Mouse (Mus musculus) ES-E14 (cell line): ENCODE data around the gene Adgrl3.

Experiments
- CHD2 ChIP-seq: IDR thresholded peaks from 2 replicates; pipeline ENCODE4 v1.6.1; 2014; ENCODE audit warnings: mild to moderate bottlenecking, low read depth, low read length, inconsistent platforms
- MAFK ChIP-seq: IDR thresholded peaks from 2 replicates; pipeline ENCODE4 v1.6.1; 2014; ENCODE audit warnings: mild to moderate bottlenecking, low read depth, low read length, inconsistent platforms; ENCODE audit not compliant: insufficient read depth
- ZC3H11A ChIP-seq: IDR thresholded peaks from 2 replicates; pipeline ENCODE4 v1.6.1; 2012; ENCODE audit warnings: low read depth, mild to moderate bottlenecking, inconsistent platforms, low read length, borderline replicate concordance
- ZNF384 ChIP-seq: IDR thresholded peaks from 2 replicates; pipeline ENCODE4 v1.6.1; 2012; ENCODE audit warnings: low read depth, low read length, inconsistent platforms

- TF ChIP-seq ZC3H11A (no peak), ZNF384 (no peak), CHD2 (no peak), MAFK (no peak)
Observed at GRCm38 (mm10) chr5:81097131-81097530, 77.2 kb downstream of the Adgrl3 start.
